Mouse (Mus musculus) embryonic facial prominence, embryonic 15.5 days (tissue): ENCODE measurements at regions not wholly inside any gene's neighbourhood (a gene's known extent, or its start where the extent isn't known, plus 50 kb on each side); places are given as distances from the start of the nearest gene placed in this dataset.

ENCODE experiments used
- ATAC-seq: fragments of 200-750 bp; cut with Nextera tagmentation; 2 replicates; pipeline ENCODE4 v1.8.0; 2017; ENCODE audit warnings: low read depth, moderate TSS enrichment; ENCODE audit not compliant: insufficient number of reproducible peaks, low FRiP score, low TSS enrichment
- H3K27ac ChIP-seq: fragments of 300-500 bp; sonication (generic); replicated peaks from 2 replicates; pipeline ENCODE4 v1.5.1; 2015; ENCODE audit warnings: mild to moderate bottlenecking, inconsistent platforms
- H3K27me3 ChIP-seq: fragments of 300-500 bp; sonication (generic); 2 replicates; pipeline ENCODE4 v1.6.1; 2015; ENCODE audit warnings: inconsistent platforms
- H3K36me3 ChIP-seq: fragments of 300-500 bp; sonication (generic); 2 replicates; pipeline ENCODE4 v1.6.1; 2015; ENCODE audit warnings: mild to moderate bottlenecking, inconsistent platforms
- H3K4me1 ChIP-seq: fragments of 300-500 bp; sonication (generic); 2 replicates; pipeline ENCODE4 v1.6.1; 2015; ENCODE audit warnings: inconsistent platforms
- H3K4me2 ChIP-seq: fragments of 300-500 bp; sonication (generic); replicated peaks from 2 replicates; pipeline ENCODE4 v1.6.1; 2015; ENCODE audit warnings: mild to moderate bottlenecking, inconsistent platforms
- H3K4me3 ChIP-seq: fragments of 300-500 bp; sonication (generic); replicated peaks from 2 replicates; pipeline ENCODE4 v1.5.1; 2015; ENCODE audit warnings: mild to moderate bottlenecking, inconsistent platforms
- H3K9ac ChIP-seq: fragments of 300-500 bp; sonication (generic); 2 replicates; pipeline ENCODE4 v1.6.1; 2015; ENCODE audit warnings: inconsistent platforms
- H3K9me3 ChIP-seq: fragments of 300-500 bp; sonication (generic); replicated peaks from 2 replicates; pipeline ENCODE4 v1.6.1; 2016; ENCODE audit warnings: inconsistent platforms
- WGBS: fragments of 180-500 bp; shearing (Covaris S2); methylation state at CpG from one replicate; pipeline ENCODE4 v1.1.7; 2015; 5-methylcytosine and 5-hydroxymethylcytosine counted together

DNA sequence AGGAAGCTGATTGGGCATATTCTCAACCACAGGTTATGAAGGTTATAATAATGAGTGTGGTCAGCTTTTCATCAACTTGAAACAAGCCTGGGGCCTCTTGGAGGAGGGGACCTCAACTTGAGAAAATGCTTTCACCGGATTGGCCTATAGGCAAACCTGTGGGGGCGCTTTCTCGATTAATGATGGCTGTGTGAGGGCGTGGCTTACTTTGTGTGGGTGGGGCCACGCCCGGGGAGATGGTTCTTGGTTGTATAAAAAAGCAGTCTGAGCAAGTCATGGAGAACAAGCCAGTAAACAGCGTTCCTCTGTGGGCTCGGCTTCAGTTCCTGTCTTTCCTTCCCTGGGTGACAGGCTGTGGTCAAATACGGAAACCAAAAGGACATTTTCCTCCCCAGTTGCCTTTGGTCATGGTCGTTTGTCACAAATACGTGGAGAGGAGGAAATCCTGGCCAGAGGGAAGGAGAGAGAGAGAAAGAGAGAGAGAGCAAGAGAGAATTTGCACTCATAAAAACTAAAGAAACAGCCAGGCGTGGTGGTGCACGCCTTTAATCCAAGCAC, 163.1 kb downstream of the Ifng start:
- no peak overlapping the region for H3K27ac ChIP-seq
- H3K4me3 ChIP-seq: no peak overlapping the region
- WGBS: 81% methylated on average over 13 of the region's 13 CpGs
- no peaks in the 10 kb centered on the region for H3K27me3 ChIP-seq
- ATAC-seq: no peak
- H3K4me1 ChIP-seq: no peaks in the 10 kb centered on the region
- H3K9ac ChIP-seq: no peak overlapping the region
- H3K9me3 ChIP-seq: no peaks in the 10 kb centered on the region
- H3K36me3 ChIP-seq: no peaks in the 10 kb centered on the region
- H3K4me2 ChIP-seq: no peak overlapping the region

DNA sequence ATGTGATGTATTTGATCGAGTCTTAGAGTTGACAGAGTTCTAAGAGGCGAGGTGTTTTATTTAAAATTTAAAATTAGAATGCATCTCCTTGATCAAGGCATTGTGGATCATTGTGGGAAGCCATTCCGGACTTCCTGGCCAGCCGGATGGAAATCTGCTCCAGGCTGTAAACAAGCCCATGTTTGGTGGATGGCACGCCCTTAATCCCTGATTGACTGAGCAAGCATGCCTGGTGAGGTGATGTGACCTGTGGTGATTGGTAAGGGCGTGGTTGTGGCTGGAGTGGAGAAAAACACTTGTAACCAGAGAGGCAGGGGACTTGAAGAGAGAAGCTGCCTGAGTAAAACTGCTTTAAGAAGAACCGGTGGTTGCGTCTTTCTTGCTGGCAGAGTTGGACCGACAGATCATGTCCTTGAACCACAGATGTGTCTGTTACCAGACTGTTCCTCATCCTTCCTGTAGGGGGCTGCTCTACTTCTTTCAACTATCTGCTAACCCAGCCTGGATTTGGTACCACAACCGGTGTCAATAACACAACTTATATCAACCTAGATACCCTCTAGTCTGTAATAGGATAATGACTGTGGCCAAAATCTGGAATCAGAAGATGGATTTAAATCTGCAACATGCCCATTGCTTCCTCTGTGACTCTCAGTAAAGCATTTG, 164.4 kb downstream of the Ifng start:
- no peak for ATAC-seq
- no peak overlapping the region for H3K4me3 ChIP-seq
- no peak overlapping the region for H3K27ac ChIP-seq
- H3K36me3 ChIP-seq: no peaks in the 10 kb centered on the region
- H3K27me3 ChIP-seq: no peaks in the 10 kb centered on the region
- no peak overlapping the region for H3K4me2 ChIP-seq
- no peaks in the 10 kb centered on the region for H3K4me1 ChIP-seq
- H3K9ac ChIP-seq: no peak overlapping the region
- no peaks in the 10 kb centered on the region for H3K9me3 ChIP-seq
- WGBS: 88% methylated on average over 10 of the region's 10 CpGs

DNA sequence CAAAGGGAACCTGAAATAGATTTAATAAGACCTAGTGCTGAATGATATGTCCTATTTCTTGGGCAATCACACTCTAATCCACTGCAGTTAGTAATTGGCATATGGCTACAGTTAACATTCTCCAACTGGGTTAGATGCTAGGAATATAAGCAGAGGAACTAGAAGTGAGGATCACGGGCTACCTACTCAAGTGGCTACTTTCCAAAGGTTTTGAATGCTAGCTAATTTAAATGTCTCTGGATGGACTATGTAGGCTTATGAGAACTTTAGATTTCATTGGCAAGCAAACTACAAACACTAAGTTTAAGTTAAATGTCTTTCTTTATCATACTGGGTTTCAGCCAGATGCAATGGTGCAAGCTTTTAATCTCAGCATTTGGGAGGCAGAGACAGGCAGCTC, 166.6 kb downstream of the Ifng start:
- H3K4me1 ChIP-seq: no peaks in the 10 kb centered on the region
- no peak overlapping the region for H3K4me2 ChIP-seq
- no peak overlapping the region for H3K27ac ChIP-seq
- WGBS: 73% methylated on average over 1 of the region's 1 CpGs
- no peaks in the 10 kb centered on the region for H3K27me3 ChIP-seq
- H3K9me3 ChIP-seq: no peaks in the 10 kb centered on the region
- no peak overlapping the region for H3K9ac ChIP-seq
- H3K36me3 ChIP-seq: no peaks in the 10 kb centered on the region
- H3K4me3 ChIP-seq: no peak overlapping the region
- ATAC-seq: no peak

DNA sequence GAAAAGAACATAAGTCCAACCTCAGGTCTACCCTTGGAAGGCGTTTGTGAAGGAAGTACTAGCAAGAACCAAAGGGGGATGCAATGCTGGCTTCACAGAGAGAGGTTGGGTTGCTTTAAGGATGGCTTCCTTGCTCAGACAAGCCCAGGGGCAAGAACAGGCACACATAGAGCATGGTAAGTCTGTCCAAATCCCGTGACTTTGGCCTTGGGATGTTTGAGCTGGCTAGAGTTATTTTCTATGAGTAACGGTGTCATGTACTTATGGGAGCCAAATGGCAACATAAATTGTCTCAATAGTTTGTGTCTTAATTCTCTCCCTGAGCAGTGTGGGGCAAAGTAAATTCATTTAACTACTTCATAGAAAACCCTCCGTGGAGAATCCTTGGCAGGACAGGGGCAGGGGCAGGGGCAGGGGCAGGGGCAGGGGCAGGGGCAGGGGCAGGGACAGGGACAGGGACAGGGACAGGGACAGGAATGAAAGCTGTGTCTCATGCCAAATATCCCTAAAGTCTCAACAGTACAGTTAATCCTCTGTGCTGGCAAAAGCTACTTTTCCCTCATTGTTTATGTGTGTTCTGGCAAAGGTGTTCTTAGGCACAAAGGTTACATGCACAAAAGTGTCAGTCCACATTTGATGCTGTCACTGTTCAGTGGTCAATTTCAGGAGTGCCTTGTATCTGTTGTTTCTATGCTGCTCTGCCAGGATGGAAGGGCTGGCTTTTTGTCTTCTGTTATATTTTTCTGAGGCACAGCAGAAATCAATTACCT, 167.7 kb downstream of the Ifng start:
- Histone ChIP-seq H3K4me1 (no peaks in the 10 kb centered on the region), H3K27ac (no peak overlapping the region), H3K36me3 (no peaks in the 10 kb centered on the region), H3K9me3 (no peaks in the 10 kb centered on the region), H3K27me3 (no peaks in the 10 kb centered on the region), H3K4me2 (no peak overlapping the region), H3K9ac (no peak overlapping the region), H3K4me3 (no peak overlapping the region)
- 49% methylated on average over 4 of the region's 4 CpGs for WGBS
- ATAC-seq: no peak

DNA sequence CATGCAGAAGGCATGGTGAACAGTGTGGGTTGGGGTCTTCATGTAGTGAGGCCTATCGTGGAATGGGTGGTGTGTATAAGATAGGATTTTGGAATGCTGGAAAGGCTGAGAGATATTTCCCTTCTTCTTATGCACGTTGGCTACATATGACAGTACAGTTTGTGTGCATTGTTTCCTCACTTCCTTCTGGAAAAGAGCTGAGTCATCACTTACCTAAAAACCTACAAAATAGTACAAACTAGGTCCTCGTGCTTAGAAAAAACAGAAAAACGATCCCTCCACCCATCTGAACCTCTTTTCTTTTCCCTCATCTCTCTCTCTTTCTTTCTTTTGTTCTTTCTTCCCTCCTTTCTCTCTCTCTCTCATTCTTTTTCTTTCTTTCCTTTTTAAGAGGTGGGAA, 168.3 kb downstream of the Ifng start:
- Histone ChIP-seq H3K27me3 (no peaks in the 10 kb centered on the region), H3K36me3 (no peaks in the 10 kb centered on the region), H3K9me3 (no peaks in the 10 kb centered on the region), H3K4me1 (no peaks in the 10 kb centered on the region), H3K27ac (no peak overlapping the region), H3K4me3 (no peak overlapping the region), H3K9ac (no peak overlapping the region), H3K4me2 (no peak overlapping the region)
- ATAC-seq: no peak
- WGBS: 64% methylated on average over 4 of the region's 4 CpGs

DNA sequence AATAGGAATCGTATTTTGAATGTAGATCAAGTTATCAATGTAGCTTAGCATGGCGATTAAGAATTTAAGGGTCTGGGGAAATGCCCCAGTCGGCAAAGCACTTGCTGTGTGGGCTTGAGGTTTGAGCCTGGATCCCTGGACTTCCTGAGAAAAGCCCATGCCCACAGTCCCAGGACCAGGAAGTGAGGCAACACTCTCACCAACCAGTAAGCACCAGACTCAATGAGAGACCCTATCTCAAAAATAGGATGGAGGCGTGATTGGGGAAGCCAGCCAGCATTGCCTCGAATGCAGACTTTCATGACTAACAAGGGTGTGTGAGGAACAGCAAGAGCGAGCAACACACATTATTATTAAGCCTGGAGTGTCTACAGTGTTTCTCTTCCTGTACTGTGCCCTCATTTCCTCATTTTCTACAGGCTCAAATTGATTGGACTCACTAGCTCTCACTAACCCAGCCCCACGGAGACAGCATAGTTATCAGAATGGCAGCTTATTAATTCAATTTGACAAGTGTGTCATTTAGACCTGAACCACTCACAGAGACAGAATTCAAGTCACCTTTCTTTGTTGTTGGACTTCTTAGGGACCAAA, 170.1 kb downstream of the Ifng start:
- no peak overlapping the region for H3K9ac ChIP-seq
- no peak overlapping the region for H3K4me2 ChIP-seq
- H3K36me3 ChIP-seq: no peaks in the 10 kb centered on the region
- no peak overlapping the region for H3K4me3 ChIP-seq
- no peaks in the 10 kb centered on the region for H3K9me3 ChIP-seq
- H3K27me3 ChIP-seq: no peaks in the 10 kb centered on the region
- no peak overlapping the region for H3K27ac ChIP-seq
- WGBS: 73% methylated on average over 7 of the region's 7 CpGs
- no peak for ATAC-seq
- no peaks in the 10 kb centered on the region for H3K4me1 ChIP-seq

DNA sequence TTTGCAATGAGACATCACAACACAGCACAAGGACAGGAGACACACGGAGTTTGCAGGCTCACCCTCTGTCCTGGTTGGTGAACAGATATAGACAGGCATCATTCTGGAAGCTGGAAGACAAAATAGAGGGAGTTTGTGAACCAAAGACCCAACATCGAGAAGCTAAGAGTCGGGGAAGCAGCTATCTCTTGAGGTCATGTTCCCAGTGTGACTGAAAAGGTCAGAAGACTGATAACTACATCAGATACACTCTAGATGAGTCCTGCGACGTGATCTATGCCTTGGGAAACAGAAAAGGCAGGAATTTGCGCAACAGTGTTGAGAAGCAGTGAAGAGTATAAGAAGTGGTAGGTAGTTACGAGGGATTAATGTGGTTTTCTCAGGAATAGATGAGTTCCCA, 171.2 kb downstream of the Ifng start:
- Histone ChIP-seq H3K36me3 (no peaks in the 10 kb centered on the region), H3K4me3 (no peak overlapping the region), H3K9me3 (no peaks in the 10 kb centered on the region), H3K27ac (no peak overlapping the region), H3K4me2 (no peak overlapping the region), H3K4me1 (no peaks in the 10 kb centered on the region), H3K9ac (no peak overlapping the region), H3K27me3 (no peaks in the 10 kb centered on the region)
- no peak for ATAC-seq
- 87% methylated on average over 7 of the region's 7 CpGs for WGBS

DNA sequence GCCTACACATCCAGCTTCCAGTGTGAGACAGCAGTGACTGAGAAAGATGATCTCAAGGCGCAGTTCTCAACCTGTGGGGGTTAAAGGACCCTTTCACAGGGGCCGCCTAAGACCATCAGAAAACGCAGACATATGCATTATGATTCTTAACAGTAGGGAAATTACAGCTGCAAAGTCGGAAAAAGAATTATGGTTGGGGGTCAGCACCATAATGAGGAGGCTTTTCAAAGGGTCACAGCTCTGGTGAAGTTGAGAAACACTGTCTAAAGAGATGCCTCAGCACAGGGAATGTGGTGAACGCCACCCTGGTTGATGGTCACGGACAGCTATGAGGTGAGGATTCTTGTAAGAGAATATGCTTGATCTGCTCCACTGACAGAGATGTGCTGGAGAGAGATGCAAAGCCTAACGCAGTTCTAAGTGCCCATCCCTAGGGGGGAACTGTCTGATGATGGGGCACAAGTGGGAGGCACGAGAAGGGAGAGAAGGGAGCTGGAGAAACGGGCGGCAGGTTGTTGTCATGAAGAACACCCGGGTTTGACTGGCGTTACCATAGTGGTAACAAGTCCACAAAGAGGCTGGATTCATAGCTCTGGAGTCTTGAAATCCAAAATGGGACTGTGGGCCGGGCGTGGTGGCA, 172.3 kb downstream of the Ifng start:
- H3K9me3 ChIP-seq: no peaks in the 10 kb centered on the region
- ATAC-seq: no peak
- no peaks in the 10 kb centered on the region for H3K4me1 ChIP-seq
- WGBS: 82% methylated on average over 14 of the region's 14 CpGs
- H3K36me3 ChIP-seq: no peaks in the 10 kb centered on the region
- no peak overlapping the region for H3K9ac ChIP-seq
- no peaks in the 10 kb centered on the region for H3K27me3 ChIP-seq
- no peak overlapping the region for H3K27ac ChIP-seq
- no peak overlapping the region for H3K4me2 ChIP-seq
- H3K4me3 ChIP-seq: no peak overlapping the region

DNA sequence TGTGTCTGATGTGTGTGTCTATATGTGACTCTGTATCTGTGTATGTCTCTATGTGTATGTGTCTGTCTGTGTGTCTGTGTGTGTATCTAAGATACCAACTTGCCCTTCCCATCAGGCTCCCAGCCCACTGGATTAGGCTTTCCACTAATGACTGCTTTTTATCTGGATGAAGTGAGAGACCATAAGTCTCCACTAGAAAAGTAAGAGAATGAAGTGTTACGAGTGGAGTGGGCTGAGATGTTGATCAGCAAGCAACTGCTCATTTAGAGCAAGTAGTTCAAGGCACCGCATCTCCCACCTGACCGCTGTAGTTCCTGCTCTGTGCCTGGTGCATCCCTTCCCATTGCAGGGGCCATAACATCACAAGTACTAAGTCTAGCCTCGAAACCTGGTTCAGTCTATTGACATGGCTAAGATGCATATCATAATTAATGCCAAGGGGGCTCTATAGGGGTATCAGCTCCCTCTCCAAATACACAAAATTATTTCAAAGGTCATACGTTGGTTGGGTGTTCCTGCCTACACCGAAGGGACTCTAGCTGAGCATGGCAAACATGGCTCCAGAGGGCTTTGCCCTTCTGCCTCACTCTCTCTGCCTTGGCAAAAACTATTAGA, 173.5 kb downstream of the Ifng start:
- Histone ChIP-seq H3K9ac (no peak overlapping the region), H3K27me3 (no peaks in the 10 kb centered on the region), H3K4me3 (no peak overlapping the region), H3K4me1 (no peaks in the 10 kb centered on the region), H3K9me3 (no peaks in the 10 kb centered on the region), H3K27ac (no peak overlapping the region), H3K4me2 (no peak overlapping the region), H3K36me3 (no peaks in the 10 kb centered on the region)
- 89% methylated on average over 6 of the region's 6 CpGs for WGBS
- no peak for ATAC-seq

DNA sequence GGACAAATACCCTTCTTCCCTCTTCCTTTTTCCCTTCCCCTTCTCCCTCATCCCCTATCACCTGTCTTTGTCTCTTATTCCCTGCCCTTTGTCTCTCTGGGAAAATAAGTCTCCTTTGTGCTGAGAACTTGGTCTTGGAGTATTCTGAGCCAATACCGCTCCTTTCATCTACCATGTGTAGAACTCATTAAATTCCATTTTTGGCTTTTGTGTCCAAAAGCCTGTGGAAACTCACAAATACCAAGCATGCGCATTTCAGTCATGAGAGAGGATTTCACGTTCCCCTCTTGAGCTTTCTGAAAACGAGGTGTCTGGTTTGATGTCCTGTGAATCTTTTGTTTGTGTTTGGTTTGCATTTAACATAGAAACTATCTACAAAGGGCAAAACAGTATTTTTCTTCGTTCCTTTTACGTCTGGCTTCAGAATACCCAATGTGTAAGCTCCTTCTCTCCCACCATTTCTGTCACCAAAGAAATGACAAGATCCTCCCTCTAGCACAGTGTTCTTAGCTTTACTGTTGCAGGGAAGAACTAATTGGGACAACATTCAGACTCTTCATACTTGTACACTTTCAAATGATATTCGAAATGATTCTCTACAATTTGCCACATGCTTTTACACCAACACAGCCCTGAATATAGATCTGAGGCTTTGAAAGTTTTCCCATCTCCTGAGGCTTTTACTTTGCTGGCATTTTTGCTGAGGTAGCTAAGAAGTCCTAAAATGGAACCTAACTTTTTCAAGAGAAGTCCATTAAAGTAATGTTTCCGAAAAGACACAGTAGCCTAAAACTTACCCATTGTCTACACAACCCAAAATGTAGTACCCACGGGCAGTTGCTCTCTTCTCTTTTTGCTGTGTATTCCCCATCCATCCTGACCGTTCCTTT, 174.5 kb downstream of the Ifng start:
- H3K9ac ChIP-seq: no peak overlapping the region
- H3K4me1 ChIP-seq: no peaks in the 10 kb centered on the region
- 75% methylated on average over 10 of the region's 10 CpGs for WGBS
- H3K4me2 ChIP-seq: no peak overlapping the region
- H3K36me3 ChIP-seq: no peaks in the 10 kb centered on the region
- no peaks in the 10 kb centered on the region for H3K27me3 ChIP-seq
- H3K4me3 ChIP-seq: no peak overlapping the region
- no peak overlapping the region for H3K27ac ChIP-seq
- H3K9me3 ChIP-seq: no peaks in the 10 kb centered on the region
- ATAC-seq: no peak
